Mouse (Mus musculus) adipose tissue, adult 10 weeks (tissue): ENCODE data around the gene Pdp2. TPM values are rescaled to one million over a fixed set of nuclear protein-coding genes. Genes with fewer than 3 reads are reported as not detected.

ENCODE experiments used
- polyA plus RNA-seq: library from polyadenylated mRNA; stranded (reverse); fragments of 350-450 nt; fragmentation: Illumina TruSeq; extraction: RNeasy Lipid Tissue Mini Kit (QIAGEN cat#74804); gene quantifications from one replicate; pipeline ENCODE4 v1.2.3, GENCODE M21; 2014; ENCODE audit warnings: low read depth, low replicate concordance

Pdp2 gene
- polyA plus RNA-seq: 8.2 TPM

DNA sequence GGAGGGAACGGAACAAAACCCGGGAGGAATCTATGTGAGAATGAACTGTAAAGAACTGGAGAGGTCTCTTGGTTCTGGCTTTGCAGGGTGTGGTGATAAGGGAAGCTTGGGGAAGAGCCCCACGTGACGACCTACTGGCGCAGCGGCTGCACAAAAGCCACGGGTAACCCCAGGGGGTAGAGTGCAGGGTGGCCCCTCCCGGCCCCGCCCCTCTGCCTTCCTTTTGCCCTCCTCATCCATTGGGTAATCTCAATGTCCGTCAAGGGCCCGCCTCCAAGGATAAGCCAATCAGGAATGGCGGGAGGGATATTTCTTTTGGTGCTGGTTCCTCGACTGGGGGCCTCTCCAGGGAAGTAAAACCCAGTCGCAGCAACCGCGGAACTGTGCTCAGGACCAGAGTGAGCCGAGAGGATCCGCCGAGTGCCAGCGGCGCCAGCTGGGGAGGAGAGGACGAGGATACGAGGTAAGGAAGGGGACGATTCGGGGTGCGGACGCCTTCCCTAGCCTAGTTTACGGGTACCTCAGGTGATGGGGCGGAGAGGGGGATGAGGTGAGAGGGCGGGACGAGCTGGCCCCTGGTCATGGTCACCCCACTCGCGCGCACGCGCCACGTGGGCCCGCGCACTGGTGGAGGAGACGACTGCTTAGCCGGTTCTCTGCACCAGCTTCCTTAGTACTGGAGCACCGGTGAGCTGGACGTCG, at the start of gene Pdp2:
Gene Pdp2, plus strand, starts transcription at position 319 of the 702 bp plus-strand sequence.

DNA sequence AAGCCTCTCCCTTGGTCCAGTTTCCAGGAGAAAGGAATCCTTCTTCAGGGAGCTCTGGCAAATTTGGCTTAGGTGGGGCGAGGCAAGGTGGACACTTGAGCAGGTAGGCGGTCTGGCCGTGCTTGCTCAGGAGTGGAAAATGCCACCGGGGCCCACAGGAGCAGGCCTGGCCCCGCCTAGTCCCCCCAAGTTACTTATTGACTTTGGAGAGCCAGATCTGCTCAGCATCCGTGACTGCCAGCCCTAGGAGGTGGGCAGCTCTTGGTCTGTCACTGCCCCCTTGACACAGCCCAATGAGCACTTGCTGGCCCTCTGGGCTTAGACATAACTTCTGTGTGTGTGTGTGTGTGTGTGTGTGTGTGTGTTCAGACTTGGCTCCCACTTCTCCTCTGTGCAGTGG, 32.9 kb downstream of the Pdp2 start, which contains the start of gene Cdh16:
Gene Cdh16, minus strand, starts transcription at position 236 of the 400 bp plus-strand sequence.

DNA sequence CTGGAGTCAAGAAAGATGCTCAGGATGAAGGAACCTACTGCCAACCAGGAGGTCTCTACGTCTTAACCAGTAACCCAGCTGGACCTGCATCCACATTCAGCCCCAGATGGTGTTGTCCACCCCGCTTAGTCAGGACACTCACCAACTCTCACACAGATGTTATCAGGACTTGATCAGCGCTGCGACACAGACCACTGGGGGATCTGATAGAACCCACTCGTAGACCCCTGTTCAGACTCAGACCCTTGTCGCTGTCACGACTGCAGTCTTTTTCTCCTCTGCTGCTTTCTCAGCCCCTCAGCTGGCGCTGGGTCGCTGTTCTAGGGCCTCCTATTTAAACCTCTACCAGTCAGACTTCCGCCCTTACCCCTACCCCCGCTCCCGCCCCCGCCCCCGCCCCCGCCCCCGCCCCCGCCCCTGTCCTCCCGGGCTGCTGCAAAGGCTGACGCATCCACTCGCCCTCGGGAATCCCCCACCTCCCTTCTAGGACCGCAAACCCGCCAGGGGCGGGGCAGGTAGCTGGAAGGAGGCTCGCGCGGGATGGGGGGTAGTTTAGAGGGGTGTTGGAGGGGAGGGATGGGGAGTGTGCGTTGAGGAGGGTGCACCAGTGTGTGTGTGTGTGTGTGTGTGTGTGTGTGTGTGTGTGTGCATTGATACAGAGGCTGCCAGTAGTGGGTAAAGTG, 39.9 kb downstream of the Pdp2 start, which contains the start of gene Rrad:
Gene Rrad, minus strand, starts transcription at position 347 of the 683 bp plus-strand sequence.

DNA sequence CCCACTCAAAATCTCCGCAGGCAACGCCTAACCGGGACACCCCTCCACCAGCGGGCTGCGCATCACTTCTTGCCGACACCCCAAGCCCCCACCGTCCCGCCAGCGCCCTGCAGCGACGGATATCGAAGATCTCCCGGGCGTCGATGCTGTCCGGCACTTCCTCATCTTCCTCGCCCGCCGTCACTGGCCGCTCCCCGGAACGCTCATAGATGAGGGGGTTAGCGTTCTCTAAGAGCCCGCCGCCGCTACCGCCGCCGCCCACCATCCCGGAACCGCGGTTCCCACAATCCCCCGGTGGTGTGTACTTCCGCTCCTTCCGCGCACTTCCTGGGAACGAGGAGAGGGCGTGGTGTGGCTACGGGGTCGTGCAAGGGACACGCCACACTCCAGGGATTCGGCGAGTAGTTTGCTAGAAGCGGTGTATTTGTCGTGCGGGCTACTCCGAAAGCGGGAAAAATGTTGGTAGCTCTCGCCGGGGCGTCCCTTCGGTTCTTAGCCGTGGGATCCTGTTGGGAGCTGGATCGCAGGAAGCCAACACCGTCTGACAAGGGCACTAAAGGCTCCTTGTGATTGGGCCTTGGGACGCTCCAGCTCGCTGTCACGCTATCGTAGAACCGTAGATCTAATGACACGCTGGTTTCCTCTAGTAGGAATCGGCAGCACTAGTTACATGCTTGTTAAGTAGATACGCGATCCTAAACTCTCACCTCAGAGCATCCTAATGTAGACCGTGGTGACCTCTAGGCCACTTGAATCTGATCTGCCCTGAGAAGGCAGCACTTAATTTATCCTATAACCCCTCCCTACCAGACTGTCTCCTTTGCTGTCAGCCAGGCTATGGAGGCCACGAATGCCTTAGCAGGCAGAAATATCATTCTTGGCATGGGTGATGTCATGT, 50.4 kb downstream of the Pdp2 start, which contains the start of gene Ciao2b:
Gene Ciao2b, minus strand, starts transcription at position 540 of the 898 bp plus-strand sequence.

Other genes starting within 250 kb of the Pdp2 start
- gene Cmtm4, start 195.6 kb upstream of the Pdp2 start, polyA plus RNA-seq: 36.8 TPM
- gene Dync1li2, start 148.4 kb upstream of the Pdp2 start, polyA plus RNA-seq: 51.8 TPM
- 1.2 TPM for gene Terb1, start 81.5 kb upstream of the Pdp2 start, polyA plus RNA-seq
- 51.1 TPM for gene Nae1, start 56.8 kb upstream of the Pdp2 start, polyA plus RNA-seq
- gene Car7, start 56.8 kb upstream of the Pdp2 start, polyA plus RNA-seq: 12.7 TPM
- 172 TPM for gene Cdh16, start 32.9 kb downstream of the Pdp2 start, polyA plus RNA-seq
- gene Rrad, start 39.9 kb downstream of the Pdp2 start, polyA plus RNA-seq: 4.0 TPM
- 30.6 TPM for gene Ciao2b, start 50.5 kb downstream of the Pdp2 start, polyA plus RNA-seq
- gene Ces2a, start 142.6 kb downstream of the Pdp2 start, polyA plus RNA-seq: 0.35 TPM
- not detected for gene Ces2b, start 240.1 kb downstream of the Pdp2 start, polyA plus RNA-seq